Mouse (Mus musculus) adrenal gland, adult 18-20 months (tissue): ENCODE data around the gene Sdk1. TPM values are rescaled to one million over a fixed set of nuclear protein-coding genes. Genes with fewer than 3 reads are reported as not detected.

Experiments
- DNase-seq, 2 experiments: peaks; one replicate each; pipeline ENCODE4 v3.0.0; 2021 to 2022; ENCODE audit warnings: low spot score in 2 of 2
- total RNA-seq, 2 experiments: library from RNA; stranded (reverse); gene quantifications; 1 replicate in 1 of 2; 2 replicates in 1 of 2; pipeline ENCODE4 v1.2.3; 2021

Sdk1 gene
- total RNA-seq, 2 experiments from 2014 or later: 6.7 to 11.7 TPM

- peak; percentile 3 to 25 for DNase-seq
These were observed 979.7 kb downstream of the Sdk1 start for GRCm38 (mm10) chr5:142220851-142221503.

DNA sequence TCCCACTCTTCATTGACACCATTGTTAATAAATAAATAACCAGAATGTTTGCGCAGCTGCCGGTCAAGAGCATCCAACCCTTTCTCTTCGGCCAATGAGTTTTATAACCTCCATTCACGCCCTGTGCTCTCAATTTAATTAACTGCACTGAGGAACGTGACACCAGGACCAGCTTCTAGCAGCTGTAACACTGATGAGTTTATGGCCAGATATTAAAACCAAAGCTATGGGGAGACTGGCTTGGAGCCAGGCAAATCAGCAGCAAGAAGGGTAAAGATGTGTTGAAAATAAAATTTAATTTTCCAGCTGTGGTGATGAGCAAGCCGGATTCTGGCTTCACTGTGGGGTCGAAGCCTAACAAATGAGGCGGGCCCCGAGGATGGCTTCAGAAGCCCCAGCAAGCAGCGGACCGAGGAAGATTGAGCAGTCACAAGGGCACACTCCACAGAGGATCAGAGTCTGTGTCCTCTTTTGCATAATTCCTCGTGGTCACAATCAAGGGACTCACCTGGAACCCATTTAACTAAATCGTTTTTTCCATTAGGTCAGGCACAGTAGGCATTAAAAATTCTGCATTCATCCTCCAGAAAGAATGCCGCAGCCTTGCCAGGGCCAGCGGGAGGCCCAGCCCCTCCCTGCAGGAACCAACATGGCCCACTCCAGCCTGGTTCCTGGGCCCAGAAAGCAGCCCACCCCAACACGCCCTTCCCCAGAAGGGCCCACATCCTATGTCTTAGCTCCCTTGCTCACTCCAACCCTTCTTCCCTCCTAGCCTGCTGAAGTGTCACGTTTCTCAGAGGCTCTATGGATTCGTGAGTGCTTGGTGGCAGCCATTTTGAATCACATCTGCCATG, 987.9 kb downstream of the Sdk1 start:
- no peak for DNase-seq

DNA sequence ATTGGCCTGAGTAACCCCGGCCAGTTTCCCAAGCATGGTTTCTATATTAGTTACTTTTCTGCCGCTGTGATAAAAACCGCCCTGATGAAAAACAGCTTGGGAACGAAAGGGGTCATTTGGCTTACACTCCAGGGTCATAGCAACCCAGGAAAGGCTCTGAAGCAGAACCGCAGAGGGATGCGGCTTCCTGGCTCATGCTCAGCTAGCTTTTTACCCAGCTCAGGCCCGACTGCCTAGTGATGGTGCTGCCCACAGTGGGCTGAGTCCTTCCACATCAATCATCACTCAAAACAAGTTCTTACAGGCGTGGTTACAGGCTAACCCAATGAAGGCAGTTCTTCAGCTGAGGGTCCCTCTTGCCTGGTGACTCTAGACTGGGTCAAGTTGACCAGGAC, 988.5 kb downstream of the Sdk1 start:
- no peak for DNase-seq

DNA sequence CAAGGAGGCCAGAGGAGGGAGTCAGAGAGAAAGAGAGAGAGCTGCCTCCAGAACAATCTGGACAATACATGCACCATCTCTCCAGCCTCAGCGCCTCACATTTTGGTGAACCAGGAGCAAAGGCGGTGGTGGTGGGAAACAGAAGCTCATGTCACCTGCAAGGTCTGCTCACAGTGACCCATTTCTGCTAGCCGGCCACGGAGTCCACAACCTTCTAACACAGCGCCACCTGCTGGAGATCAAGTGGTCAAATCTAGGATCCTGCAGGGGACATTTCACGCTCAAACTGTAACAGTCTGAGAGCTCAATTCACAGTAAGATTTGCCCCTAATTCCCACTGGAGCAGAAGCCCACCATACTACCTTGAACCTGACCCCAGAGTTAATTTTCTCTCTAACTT, 999.0 kb downstream of the Sdk1 start:
- DNase-seq: no peak

GRCm38 (mm10) chr5:142242597-142242996, 1001.3 kb downstream of the Sdk1 start:
- DNase-seq: no peak

- no peak for DNase-seq
These were observed 1001.8 kb downstream of the Sdk1 start for GRCm38 (mm10) chr5:142243069-142243468.

GRCm38 (mm10) chr5:142256231-142256630, 1014.9 kb downstream of the Sdk1 start:
- no peak for DNase-seq

GRCm38 (mm10) chr5:142258716-142259115, 1017.4 kb downstream of the Sdk1 start:
- no peak for DNase-seq

GRCm38 (mm10) chr5:142262060-142262459, 1020.8 kb downstream of the Sdk1 start:
- DNase-seq: no peak

Other genes with a start within 250 kb of the Sdk1 start
- gene Card11, start 240.9 kb upstream of the Sdk1 start, total RNA-seq: 1 to 10 TPM in 1 of 2 experiments, under 1 TPM in 1; 0.66 to 1.2 TPM